Mouse (Mus musculus) spleen, adult 18-20 months (tissue): Measurements from ENCODE around the gene Ptbp1.
"Not testable (repeated sequence)": the region's sequence is repeated elsewhere in the genome, so short reads cannot be mapped to it uniquely, and the experiment has no call there.

ENCODE experiments used
- DNase-seq, 2 experiments: peaks; one replicate each; pipeline ENCODE4 v3.0.0; 2022; ENCODE audit warnings: mixed read lengths in 2 of 2

Gene Ptbp1

DNA sequence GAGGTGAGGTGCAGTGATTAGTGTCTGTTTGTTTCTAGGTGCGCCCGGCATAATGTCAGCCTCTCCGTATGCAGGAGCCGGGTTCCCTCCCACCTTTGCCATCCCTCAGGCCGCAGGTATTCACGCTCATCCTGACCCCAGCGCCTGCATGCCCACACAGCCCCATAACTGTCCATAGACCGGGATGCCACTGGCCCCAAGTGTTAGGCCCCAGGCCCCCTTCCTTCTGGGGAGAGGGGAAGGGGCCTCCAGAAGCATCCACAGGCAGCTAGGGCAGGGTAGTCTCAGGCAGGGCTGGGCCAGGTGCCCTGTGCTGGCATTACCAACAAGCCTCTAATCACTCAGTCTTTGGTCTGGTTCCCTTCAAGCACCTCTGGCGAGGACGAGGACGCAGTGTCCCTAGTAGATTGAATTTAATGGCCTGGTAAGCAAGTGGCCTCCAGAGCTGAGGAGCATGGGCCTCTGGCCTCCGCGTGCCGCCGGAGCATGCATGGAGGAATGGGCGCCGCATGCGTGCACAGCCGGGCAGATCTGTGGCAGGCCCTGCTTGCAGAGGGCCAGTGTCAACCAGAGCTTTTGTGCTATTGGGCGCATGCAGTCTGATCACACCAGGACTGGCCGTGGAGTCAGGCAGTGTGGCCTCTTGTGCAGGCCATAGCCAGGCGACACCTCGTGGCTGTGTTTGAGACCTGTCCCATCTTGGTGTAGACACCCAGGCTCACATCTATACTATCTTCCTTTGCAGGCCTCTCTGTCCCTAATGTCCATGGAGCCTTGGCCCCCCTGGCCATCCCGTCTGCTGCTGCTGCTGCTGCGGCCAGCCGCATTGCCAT, 6.1 kb downstream of the Ptbp1 start:
- no peak for DNase-seq

DNA sequence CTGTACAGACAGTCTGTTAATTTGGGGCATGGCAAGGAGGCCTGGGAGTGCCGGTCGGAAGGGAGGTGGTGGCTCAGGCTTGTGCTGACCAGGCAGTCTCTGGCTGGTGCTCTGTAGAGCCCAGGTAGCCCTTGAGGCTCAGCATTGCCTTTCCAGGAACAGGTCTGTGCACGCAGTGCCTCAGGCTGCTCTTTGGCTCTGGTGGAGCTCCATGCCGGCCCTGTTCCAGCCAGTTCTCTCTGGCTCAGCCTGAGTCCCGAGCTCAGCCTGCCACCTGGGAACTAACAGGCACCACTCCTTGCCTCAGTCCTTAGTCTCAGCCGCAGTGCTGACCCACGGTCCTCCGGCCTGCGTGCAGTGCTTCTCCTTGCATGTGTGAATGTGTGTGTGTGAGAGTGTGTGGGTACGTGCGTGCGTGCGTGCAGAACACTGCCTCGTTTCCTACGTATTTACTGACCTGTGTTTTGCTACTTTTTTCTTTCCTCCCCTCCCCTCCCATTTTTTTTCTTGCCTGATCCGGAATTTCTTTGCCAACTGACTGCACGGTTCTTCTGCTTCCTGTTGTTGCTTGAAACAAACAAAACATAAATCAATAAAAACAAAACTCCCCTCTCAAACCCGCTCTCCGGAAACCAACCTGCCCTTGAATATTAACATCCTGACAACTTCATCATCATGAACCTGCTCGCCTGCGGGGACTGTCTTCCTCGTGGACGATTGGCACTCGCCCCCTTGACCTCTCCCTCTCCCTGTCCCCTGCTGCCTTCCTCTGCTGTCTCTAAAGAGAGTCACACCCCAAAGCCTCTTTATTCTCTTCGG, 7.2 kb downstream of the Ptbp1 start:
- DNase-seq = no peak

DNA sequence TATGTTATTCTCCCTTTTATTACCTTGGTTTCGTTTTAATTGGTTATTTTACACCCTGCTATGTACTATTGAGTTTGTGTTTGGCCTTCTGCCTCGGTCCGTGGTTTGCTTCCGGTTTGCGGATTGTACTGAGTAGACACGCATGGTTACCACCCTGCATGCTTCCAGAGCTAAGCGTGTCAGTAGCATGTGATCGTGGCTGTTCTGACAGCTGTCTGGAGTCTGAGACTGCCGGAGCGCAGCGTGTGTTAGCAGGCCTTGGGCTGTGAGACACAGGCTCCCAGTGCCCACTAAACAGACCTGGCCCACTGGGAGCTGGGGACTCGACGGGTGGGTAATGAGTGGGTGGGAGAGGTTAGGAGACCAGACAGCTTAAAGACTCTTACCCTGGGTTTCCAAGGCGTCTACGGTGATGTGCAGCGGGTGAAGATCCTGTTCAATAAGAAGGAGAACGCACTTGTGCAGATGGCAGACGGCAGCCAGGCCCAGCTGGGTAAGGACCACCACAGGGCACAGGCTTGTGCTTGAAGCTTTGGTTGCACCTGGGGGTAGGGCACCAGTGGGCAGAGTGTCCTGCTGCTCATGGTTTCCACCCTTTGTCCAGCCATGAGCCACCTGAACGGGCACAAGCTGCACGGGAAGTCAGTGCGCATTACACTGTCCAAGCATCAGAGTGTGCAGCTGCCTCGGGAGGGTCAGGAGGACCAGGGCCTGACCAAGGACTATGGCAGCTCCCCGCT, 8.0 kb downstream of the Ptbp1 start:
- no peak for DNase-seq

DNA sequence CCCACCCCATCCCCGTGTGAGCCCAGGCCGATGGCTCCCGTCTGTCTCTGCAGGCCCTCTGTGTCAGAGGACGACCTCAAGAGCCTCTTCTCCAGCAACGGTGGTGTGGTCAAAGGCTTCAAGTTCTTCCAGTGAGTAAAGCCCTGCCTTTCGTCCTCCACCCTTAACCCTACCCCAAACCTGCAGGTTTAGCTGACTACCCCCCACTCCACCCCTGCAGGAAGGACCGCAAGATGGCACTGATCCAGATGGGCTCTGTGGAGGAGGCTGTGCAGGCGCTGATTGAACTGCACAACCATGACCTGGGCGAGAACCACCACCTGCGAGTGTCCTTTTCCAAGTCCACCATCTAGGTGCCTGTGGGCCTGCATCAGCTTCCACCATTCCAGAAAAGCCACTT, 8.7 kb downstream of the Ptbp1 start:
- no peak for DNase-seq

DNA sequence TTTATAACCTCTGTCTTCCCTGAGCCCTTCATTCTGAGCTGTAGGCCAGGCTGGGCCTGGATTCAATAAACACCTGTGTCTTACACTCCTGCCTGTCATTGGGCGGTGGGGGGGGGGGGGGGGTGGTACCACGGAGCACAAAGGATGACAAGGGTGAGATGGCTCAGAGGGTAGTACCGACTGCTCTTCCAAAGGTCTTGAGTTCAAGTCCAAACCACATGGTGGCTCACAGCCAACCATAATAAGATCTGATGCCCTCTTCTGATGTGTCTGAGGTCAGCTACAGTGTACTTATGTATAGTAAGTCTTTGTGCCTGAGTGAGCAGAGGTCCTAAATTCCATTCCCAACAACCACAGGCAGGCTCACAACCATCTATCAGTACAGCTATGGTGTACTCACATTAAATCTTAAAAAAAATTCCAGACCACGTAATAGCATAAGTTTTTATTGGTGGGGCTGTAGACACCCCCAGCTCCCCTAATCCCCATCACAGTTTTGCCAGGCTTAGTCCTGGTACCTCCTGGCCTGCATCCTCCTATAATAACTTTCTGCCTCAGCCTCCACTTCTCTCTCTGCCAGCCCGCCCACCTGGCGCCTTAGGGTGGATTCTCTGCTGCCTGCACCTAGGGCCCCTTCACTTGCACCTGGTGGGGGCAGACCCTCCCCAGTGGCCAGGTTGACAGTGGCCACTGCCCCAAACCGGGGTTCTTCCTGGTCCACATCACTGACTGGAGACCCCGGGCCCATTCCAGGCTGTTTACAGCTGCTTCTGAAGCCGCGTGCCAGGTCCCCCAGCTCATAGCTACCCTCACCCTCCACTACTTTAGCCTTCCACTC, 10.3 kb downstream of the Ptbp1 start:
- no peak for DNase-seq

DNA sequence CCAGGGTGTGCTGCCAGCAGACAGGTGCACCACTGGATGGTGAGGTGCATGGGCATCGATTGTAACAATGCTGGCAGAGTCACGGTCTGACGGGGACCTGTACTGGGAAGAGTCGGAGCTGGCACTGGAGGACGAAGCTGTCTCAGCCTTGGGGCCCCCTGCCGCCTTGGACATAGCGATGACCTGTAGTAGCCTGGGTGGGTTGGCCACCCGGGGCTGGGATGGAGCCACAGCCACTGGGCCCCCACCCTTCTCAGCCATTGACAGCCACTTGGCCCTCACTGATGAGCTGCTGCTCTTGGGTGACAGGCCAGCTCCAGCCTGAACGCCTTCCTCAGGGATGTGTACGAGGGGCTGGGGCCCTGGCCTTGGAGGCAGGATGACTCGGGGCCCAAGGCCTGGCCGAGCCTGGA, 11.0 kb downstream of the Ptbp1 start:
- no peak for DNase-seq

DNA sequence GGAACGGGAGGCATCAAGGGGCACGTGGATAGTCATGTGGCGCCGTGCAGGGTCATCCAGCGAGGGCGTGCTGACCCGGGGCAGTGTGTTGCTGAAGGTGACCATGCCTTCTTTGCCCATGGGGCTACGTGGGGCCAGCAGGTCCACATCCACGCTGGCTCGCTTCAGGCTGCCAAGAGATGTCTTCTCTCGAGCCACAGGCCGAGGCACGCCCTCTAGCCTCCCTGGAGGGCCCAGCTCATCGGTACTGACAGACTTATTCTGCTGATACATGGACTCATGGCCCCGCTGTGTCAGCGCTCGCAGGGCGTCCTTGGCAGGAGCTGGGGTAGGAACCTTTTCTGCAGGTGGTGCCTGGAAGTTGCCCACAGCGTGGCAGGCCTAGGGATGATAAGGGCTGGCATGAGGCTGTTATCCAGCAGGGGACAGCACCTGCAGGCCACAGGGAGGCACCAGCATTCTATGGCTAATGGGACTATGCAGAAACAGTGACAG, 11.6 kb downstream of the Ptbp1 start:
- DNase-seq = no peak

DNA sequence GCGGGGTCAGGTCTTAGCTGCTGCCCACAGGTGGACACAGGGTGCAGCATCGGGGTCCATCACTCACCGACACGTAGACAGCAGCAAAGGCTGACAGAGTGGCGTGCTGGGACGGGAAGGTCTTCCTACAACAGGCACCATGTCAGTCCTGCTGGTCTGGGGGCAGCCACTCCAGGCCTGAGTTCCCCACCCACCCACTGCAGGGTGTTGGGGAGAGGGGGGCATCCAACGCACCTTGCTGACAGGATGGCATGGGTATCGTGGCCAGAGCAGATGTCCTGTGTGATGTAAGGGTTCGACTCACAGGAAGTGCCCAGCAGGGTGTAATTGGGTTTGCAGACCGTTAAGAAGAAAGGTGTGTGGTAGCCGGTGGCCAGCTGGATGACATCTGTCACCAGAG, 12.4 kb downstream of the Ptbp1 start:
- no peak for DNase-seq

DNA sequence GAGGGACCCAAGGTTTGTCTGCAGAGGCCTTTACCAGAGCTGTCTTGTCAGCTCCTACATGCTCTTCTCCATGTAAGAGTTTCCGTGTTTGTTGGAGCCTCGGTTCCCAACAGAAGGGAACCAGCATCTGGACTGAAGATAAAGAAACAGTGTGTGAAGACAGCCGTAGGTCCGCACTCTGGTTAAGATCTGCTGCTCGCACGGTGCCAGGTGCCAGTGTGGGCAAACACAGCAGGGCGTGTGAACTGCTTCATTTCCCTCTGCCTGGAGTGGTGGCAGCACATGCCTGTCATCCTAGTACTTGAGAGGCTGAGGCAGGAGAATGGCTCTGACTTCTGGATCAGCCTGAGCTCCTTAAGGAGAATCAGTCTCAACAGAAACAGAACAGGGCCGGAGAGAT, 17.6 kb downstream of the Ptbp1 start:
- DNase-seq = no peak

DNA sequence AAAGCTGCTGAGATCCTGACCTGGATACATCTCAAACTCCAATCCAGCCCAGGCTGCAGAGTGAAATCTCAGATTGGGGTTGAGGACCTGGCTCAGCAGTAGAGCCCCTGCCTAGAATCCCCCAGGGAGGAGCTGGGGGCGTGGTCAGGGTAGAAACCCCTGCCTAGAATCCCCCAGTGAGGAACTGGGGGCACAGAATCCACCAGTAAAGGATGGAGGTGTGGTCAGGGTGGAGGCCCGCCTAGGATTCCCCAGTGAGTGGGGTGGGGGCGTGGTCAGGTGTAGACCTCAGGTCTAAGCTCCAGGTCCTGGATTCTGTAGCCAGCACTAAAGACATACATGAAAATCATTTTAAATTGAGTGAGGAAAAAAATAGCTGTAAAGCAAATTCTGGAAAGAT, 18.6 kb downstream of the Ptbp1 start:
- no peak for DNase-seq

DNA sequence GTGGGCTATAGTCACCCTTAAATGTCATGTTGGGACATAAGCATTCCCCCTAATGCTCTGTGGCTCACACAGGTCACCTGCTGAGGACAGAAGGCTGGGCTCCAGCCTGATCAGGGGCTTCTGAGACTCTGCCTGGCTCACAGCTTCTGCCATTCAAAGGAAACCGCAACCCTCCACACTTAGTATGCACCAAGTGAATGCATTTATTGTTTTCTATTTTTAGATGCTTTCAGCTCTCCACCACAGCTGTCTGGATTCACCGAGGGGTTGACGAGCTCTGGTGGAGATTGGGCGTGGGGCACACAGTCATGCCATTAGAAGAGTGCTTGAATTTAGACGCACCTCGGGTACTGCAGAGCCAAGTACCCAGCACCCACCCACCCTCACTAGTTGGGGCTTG, 19.1 kb downstream of the Ptbp1 start:
- DNase-seq = no peak

DNA sequence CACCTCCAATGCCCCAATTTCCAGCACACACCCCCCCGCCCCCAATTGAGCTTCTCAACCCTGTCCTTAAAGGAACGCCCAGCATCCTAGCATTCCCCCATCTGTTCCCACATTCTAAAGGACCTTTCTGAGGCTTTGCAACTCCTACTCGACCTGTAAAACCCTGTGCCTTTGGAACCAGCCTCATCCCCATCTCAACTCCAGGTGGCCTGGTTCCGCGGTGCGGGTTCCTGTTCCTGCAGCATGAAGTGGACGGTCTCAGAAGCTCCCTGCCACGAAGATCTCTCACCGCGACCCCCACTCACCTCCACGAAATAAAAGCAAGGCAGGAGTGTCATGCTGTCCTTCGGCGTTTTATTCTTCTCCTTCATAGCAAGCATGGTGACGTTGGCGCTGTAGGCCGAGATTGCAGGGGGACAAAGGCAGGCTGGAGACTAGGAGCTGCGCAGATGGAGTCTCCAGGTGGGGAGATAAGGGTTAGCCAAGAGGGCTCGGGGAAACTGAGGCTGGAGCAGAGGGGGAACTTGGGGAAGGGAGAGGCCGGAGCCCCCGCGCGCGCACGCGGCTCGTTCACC, 19.6 kb downstream of the Ptbp1 start:
- DNase-seq = no peak

DNA sequence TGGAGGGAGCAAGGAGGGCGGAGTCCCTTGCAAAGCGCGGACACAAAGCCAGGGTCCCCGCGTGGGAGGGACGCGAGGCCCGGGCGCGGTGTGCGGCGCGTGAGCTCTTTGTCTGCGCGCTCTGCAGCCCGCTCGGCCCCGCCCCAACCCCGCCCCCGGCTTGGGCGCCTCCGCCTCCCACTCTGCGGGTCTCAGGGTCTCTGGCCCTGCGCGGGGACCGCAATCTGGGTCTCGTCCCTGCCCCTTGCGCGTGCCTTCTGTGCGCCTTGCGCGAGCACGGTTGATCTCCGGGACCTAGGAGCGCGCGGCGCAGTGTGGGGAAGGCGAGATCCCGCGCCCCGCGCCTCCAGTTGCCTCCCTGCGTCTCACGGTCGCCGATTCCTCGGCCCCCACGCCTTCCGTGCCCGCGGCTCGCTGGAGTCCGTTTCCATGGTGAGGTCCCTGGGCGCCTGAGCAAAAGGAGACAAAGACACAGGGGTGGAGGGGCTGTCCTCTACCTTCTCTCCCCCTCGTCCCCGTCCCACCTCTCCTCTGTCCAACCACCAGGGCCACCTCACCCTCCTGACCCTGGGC, 20.1 kb downstream of the Ptbp1 start, which contains the start of the genes Prtn3 and Plppr3:
TSS of gene Prtn3 (plus strand) at position 187 of the 573 bp plus-strand sequence.
TSS of gene Plppr3 (minus strand) at position 345 of the 573 bp plus-strand sequence.
- DNase-seq = no peak

DNA sequence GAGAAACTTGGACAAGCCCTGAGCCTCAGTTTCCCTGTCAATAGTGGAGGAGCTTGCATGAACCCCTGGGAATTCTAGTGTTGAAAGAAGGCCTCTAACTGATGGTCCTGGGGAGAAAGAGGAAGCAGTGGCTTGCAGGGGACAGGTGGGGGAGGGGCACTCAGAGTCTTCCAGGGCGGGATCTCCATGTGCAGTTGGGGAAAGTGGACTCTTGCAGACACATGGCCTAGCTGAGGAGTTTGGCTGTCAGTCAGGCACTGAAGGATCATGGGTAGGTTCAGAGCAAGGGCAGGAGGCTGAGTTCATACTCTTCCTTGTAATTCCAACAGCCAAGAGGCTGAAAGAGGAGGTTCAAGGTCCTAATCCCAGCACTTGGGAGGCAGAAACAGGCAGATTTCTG, 22.9 kb downstream of the Ptbp1 start:
- DNase-seq = peak in 1 of 2 experiments; percentile 49

DNA sequence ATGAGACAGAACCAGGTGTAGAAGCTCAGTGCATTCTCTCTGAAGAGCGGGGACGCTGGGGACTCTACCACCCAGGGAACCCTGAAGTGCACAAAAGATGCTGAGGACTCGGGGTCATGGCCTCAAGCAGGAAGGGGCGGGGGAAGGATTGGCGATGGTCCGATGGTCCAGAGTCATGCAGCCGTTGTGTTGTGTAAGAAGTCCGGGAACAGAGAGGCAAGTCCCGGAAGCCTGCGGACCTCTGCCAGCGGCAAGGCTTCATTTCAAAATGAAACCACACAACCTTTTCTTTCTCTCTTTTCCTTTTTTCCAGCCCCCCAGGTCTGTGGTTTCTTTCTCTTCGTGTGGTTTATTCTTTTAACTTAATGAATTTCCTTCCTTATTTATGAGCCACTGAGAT, 23.5 kb downstream of the Ptbp1 start:
- DNase-seq = no peak

DNA sequence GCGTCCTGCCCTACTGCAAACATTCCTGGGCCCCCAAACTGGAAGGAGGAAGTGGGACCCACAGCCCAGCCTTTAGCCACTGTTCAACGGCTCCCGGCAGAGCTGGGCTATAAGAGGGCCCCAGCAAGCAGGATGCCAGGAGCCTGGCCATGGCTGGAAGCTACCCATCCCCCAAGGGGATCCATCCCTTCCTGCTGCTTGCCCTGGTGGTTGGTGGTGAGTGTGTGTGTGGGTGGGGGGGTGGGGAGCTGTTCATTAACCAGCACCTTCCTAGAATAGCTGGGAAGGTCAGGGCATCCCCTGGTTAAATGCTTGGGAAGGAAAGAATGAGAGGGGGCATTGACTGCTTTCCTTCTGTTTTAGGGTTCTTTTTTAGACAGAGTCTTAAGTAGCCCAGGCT, 25.3 kb downstream of the Ptbp1 start:
- no peak for DNase-seq

DNA sequence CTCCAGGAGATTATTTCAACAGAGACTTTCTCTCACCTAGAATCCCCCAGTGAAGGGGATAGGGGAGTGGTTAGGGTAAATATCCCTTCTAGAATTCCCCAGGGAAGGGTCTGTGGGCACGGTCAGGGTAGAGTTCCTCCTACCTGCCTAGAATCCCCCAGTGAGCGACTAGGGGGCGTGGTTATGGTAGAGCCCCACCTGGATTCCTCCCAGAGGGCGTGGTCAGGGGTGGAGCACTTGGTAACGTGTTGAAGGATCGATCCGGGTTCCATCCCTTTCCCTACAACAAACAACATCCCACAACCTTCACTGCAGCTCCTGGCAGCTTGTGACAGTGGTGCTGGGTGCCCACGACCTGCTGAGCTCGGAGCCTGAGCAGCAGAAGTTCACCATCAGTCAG, 26.5 kb downstream of the Ptbp1 start:
- no peak for DNase-seq

DNA sequence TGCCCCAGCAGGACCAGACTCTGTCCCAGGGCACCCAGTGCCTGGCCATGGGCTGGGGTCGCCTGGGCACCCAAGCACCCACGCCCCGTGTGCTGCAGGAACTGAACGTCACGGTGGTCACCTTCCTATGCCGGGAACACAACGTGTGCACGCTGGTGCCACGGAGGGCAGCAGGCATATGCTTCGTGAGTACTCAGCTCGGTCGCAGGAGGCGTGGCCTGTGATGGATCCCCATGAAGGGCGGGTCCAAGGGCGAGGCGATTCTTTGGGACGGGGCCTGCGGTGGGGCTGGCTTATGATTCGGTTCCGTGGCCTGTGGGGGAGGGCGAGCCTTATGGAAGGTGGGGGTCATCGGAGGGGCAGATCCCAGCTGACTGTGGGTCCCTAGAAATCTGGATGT, 27.8 kb downstream of the Ptbp1 start:
- no peak for DNase-seq

DNA sequence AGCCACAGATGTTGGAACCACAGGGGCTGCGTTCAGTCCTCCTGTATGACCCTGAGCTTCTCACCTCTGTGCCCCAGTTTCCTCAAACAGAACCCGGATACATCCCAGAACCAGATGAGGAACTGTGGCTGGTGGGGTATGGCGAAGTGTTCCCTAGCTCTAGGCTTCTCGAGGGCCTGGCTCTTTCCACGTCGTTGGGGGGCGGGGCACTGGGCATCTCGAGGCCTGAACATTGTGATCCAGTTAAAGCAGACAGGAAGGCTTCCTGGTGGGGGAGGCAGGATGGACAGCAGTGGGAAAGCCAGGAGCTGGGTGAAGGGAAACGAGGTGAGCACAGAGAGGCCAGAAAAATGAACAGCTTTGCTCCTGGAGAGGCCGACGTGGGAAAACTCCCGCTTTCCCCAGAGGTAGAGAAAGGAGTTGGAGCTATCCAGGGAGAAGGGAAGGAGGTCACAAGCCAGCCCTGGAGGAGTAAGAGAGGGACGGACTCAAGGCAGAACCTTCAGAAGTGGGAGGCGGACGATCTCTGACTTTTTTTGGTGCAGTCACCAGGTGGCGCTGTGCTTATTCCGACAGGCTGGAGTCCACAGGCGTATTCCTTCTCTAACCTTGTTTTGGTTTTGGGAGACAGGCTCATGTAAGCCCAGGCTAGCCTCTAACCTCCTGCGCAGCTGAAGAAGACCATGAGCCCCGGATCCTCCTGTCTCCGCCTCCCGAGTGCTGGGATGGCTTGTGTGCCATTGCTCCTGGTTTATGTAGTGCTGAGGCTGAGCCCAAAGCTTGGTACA, 29.3 kb downstream of the Ptbp1 start:
- peak; percentile 49 to 77 for DNase-seq

DNA sequence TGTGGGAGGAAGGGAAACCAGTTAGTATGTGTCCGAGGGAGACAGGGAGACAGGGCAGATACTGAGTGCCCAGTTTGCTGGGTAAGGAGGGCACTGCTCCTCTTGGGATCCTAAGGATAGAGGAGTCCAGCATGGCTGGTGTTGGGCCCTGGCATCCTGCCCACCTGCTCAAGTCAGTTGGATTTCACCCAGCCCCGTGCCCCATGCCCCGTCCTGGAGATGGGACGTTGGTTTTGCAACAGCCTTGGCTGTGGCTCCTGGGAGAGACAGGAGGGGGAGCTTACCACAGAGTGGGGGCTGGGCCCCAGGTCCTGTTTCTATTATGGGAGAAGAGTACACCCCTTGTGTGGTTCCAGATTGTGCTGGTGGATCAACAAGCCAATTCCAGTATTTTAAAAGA, 30.2 kb downstream of the Ptbp1 start:
- no peak for DNase-seq

DNA sequence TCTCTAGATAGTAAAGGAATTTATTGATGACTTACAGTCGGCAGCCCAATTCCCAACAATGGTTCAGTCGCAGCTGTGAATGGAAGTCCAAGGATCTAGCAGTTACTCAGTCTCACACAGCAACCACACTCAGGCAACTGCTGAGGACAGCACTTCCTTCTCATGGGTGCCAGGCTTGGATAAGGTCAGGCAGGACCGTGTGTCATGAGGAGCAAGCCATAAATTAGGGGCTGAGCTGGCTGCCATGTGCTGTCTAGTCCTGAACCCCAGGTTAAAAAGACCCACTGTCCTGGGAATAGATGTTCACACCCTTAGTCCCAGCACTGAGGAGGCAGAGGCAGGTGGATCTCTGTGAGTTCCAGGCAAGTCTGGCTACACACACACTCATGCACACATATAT, 30.7 kb downstream of the Ptbp1 start:
- not testable (repeated sequence) for DNase-seq
